Mouse (Mus musculus) mouse embryonic stem cell (cell line): ENCODE measurements around the gene Ttc7.
"Not testable (repeated sequence)": the region's sequence is repeated elsewhere in the genome, so short reads cannot be mapped to it uniquely, and the experiment has no call there.

ENCODE experiments used
- in situ Hi-C, 2 experiments: fragments of 300-500 bp; cut with MboI; formaldehyde crosslinking; loops; 1 replicate in 1 of 2; 3 replicates in 1 of 2; pipeline ENCODE4 v1.14.3; 2019 to 2020; ENCODE audit warnings: low sequenced_read_pairs in 2 of 2, low pct_unique_long_range_greater_than_20kb in 1 of 2, mixed read lengths in 1 of 2; ENCODE audit not compliant: unreplicated experiment in 1 of 2

The Ttc7 gene

DNA sequence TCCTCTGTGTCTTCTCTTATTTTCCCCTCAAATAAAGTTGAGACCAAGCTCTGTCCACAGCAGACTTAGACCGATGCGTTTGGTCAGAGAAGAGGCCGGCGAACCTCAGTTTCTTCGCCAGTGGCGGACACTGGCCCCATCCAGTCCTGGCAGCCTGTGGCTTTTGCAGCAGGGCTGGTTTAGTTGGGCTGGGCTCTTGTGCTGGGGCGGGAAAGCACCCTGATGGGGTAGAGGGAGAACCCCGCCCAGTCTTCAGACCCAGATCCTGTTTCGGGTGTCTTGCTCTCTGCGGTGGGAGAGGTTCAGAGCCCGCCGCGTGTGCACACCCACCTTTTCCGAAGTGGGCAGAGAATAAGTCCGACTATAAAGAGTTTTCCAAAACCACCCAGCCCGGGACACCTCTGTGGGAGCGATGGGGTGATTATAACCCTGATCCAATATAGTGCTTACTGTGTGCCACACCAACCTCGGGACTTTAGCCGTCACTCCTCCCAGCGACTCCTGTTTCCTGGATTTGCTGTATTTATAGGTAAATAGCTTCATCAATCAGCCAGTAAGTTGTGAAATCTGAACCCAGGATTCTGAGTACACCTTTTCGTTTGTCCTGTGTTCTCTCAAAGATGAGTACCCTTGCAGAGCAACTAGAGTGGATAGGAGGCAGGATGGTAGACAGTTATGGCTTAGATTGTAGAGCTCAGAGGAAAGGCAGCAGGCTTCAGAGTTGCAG lies 1.2 kb downstream of the Ttc7 start:
- in situ Hi-C loops, result no loop called here

DNA sequence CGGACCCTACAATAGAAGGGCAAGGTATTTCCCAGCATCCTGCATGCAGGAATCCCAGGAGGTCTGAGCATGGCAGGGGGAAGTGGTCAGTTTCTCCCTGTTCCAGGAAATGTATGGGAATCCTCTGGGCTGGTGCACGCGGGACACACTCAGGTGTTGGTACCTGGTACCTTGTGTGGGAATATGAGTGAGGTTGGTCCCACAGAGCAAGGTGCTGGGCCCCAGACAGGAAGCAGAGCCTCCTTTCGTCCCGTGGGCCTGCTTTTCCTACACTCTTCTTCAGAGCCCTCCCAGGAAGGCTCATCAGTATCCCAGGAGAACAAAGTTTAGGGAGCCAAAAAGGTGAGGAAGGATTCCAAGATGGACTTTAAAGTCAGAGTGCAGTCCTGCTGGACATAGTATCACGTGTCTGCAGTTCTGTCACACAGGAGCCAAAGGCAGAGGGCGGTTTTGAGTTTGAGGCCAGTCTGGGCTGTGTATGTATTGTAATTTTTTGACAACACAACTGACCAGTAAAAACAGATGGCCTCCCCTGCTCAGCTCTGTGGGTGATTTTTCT lies 1.9 kb downstream of the Ttc7 start:
- in situ Hi-C loops, result no loop called here

GRCm38 (mm10) chr17:87285731-87286465 lies 3.2 kb downstream of the Ttc7 start:
- in situ Hi-C loops, result no loop called here

DNA sequence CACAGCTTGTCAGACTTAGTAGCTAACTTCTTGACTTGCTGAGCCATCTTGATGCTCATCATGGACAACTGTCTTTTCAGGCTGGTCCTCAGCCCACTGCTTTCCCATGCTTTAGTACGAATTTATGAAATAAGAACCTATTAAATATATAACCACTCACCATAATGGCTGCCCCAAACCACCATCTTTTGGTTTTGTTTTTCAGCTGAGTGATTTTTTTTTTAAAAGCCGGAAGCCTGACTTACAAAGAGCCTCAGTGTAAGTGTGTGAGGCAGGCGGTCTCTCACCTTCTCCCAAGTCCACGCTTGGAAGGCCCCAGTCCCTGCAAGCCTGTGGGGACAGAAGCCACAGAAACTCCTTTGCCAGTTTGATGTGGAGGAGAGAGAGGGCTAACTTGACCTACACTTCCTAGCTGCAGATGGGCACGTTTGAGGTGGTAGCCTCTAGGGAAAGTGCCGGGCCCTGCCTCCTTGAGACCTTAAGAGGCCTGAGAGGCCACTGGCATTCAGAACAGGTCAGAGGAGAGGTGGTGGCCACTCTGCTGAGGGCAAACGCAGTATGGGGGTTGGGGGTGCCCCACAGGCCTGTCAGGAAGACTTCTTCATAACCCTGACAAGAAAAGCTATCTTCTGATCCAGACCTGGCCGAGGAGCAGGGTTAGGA lies 3.9 kb downstream of the Ttc7 start:
- in situ Hi-C loops, result no loop called here

GRCm38 (mm10) chr17:87287197-87287777 lies 4.6 kb downstream of the Ttc7 start:
- in situ Hi-C loops, result no loop called here

- in situ Hi-C loops, result no loop called here
Measured at GRCm38 (mm10) chr17:87288131-87288530, 5.4 kb downstream of the Ttc7 start.

GRCm38 (mm10) chr17:87289367-87289766 lies 6.7 kb downstream of the Ttc7 start:
- in situ Hi-C loops, result no loop called here

GRCm38 (mm10) chr17:87291037-87291436 lies 8.4 kb downstream of the Ttc7 start:
- in situ Hi-C loops, result no loop called here

DNA sequence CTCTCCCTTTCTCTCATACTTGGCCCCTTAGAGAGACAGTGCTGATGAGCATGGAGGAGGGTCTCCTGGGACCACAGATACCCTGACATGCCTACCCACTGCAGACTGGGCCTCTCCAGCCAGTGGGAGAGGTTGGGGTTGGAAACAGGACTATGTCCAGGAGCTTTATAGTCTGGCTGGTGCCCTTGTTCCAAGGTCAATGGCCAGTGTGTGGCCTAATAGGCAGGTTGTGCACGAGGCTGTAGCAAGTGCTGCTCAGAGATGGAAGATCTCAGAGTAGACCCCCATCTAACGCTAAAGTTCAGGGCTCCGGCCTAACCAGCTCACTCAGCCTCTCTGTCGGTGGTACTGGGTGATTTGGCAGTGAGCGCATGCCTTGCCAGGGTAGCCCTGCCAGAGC lies 9.1 kb downstream of the Ttc7 start:
- in situ Hi-C loops, result no loop called here

GRCm38 (mm10) chr17:87293125-87293524 lies 10.4 kb downstream of the Ttc7 start:
- in situ Hi-C loops, result no loop called here

DNA sequence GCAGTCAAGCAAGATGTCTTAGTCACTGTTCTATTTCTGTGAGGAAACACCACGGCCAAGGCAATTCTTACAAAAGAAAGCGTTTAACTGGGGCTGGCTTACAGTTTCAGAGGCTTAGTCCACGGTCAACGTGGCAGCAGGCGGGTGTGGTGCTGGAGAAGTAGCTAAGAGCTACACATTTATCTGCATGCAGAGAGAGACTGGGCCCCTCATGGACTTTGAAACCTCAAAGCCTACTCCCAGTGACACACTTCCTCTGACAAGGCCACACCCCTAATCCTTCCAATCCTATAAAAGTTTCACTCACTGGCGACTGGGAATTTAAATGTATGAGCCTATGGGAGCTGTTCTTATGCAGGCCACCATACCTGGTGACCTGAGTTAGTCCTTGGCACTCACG lies 13.1 kb downstream of the Ttc7 start:
- in situ Hi-C loops, result no loop called here

DNA sequence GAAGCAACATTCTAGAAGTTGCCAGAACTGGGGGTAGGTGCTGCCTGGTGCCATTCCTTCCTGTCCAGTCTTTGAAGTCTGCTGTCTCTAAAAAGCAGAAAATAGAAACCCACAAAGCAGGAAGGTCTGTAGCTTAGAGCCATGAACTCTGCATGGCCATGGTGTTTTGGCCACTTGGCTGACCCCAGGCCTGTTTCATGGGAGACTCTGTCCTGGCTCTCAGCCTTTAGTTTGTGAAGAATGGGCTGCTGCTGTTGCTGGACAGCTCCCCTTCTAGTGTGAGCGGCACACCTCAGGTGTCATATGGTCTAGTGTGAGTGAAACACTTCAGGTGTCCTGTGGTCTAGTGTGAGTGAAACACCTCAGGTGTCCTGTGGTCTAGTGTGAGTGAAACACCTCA lies 14.0 kb downstream of the Ttc7 start:
- in situ Hi-C loops, result not testable (repeated sequence)

DNA sequence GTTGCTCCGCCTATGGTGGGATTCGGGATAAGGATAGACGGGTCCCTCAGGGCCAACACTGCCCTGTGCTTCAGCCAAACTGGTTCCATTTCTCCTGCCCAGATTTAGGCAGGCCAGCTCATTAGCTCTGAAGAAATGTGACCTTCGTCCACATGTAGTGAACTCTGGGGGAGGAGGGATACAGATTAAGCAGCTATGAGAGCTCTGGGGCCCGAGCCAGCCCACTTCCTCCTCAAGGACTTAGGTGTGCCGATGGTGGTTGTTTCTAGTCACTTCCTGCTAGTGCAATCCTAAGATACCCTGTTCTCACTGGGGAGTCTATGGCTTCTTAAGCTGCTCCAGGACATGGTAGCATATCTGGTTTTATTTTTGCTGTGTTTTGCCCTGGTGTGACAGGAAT lies 16.3 kb downstream of the Ttc7 start:
- in situ Hi-C loops, result no loop called here

- in situ Hi-C loops, result no loop called here
Measured at GRCm38 (mm10) chr17:87300340-87300739, 17.7 kb downstream of the Ttc7 start.

DNA sequence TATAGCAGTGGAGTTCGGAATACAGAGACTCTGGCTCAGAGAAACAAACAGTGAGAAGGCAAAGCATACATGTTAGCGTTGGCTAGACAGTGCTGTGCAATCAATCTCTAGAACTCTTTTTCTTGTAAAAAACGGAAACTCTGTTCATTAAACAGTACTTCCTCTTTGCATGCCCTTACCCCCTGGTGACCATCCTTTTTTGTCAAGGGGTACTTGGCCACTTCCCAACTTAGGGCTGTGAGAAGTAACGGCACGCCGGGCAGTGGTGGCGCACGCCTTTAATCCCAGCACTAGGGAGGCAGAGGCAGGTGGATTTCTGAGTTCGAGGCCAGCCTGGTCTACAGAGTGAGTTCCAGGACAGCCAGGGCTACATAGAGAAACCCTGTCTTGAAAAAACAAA lies 18.9 kb downstream of the Ttc7 start:
- in situ Hi-C loops, result not testable (repeated sequence)

- in situ Hi-C loops, result no loop called here
Measured at GRCm38 (mm10) chr17:87302014-87302794, 19.5 kb downstream of the Ttc7 start.

- in situ Hi-C loops, result no loop called here
Measured at GRCm38 (mm10) chr17:87304151-87304894, 21.6 kb downstream of the Ttc7 start.

DNA sequence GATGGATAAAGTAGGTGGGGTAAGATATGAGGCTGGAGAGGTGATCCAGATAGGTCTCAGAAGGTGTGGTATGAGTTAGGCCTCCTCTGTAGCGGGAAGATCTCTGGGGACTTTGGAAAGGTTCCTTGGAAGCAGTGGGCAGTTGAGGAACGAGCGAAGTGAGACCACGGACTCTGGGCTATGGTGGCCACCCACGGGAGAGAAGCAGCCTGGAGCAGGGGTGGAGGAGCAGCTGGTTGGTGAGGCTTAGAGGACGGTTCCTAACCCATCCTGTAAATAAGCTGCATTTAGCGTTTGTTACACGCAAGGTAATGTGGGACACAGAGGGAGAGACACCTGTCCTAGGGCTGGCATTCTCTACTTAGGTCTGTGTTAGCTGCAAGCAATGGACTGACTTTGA lies 22.4 kb downstream of the Ttc7 start:
- in situ Hi-C loops, result no loop called here
